Mouse (Mus musculus) gastrocnemius, postnatal 36 days (tissue): ENCODE data around the gene Zbtb25. TPM values are rescaled to one million over a fixed set of nuclear protein-coding genes. Genes with fewer than 3 reads are reported as not detected.

Source experiments
- DNase-seq, 2 experiments: peaks; one replicate each; pipeline ENCODE4 v3.0.0; 2022
- intact Hi-C: fragments of 180-260 bp; cut with DNase I; formaldehyde crosslinking; loops from one replicate; pipeline ENCODE4 v1.15.1; 2025
- long read RNA-seq, 2 experiments: library from polyadenylated mRNA; stranded (forward); transcript quantifications; one replicate each; pipeline ENCODE4 v2.0.0; 2021
- total RNA-seq, 2 experiments: library from RNA; stranded (reverse); gene quantifications; 2 replicates each; pipeline ENCODE4 v1.2.3; 2021

The Zbtb25 gene
- 1 to 10 TPM; 5.5 to 7.1 TPM for total RNA-seq
- long read RNA-seq, experiment 1, partial matches to known transcripts: 0 of 5 reads
- long read RNA-seq, experiment 1, other reads (novel, unspliced or antisense): 4 of 5 reads
- long read RNA-seq, experiment 2, partial matches to known transcripts: 0 of 12 reads
- long read RNA-seq, experiment 2, other reads (novel, unspliced or antisense): 8 of 12 reads

GRCm38 (mm10) chr12:76369206-76369977 is at the start of gene Zbtb25:
TSS of gene Zbtb25 (minus strand) at chr12:76369602.
- DNase-seq: peak; percentile 74 to 76
- intact Hi-C loops: no loop called here

GRCm38 (mm10) chr12:76418346-76418745 is 48.9 kb upstream of the Zbtb25 start:
- DNase-seq: no peak
- intact Hi-C loops: loop anchor here (5.0 kb wide), 1 partner anchor 49 kb away; no protein-coding TSS in a partner anchor

- intact Hi-C loops: loop anchor here (5.0 kb wide), 1 partner anchor 50 kb away; no protein-coding TSS in a partner anchor
- no peak for DNase-seq
These were observed 48.0 kb upstream of the Zbtb25 start, which contains the start of gene Ppp1r36 for GRCm38 (mm10) chr12:76417433-76417854. TSS of gene Ppp1r36 (plus strand) at chr12:76417538.

GRCm38 (mm10) chr12:76415383-76416010 is 46.1 kb upstream of the Zbtb25 start:
- no peak for DNase-seq
- intact Hi-C loops: loop anchor here (5.0 kb wide), 1 partner anchor 52 kb away; no protein-coding TSS in a partner anchor

GRCm38 (mm10) chr12:76409166-76409565 is 39.8 kb upstream of the Zbtb25 start:
- intact Hi-C loops: no loop called here
- DNase-seq: no peak

- no peak for DNase-seq
- intact Hi-C loops: no loop called here
These were observed 37.8 kb upstream of the Zbtb25 start for GRCm38 (mm10) chr12:76407184-76407583.

- intact Hi-C loops: loop anchor here (2.0 kb wide), 1 partner anchor 35 kb away; the partner anchor contains the start of gene Zbtb1
These were observed 36.6 kb upstream of the Zbtb25 start for GRCm38 (mm10) chr12:76405971-76406370.

GRCm38 (mm10) chr12:76405183-76405970 is 36.0 kb upstream of the Zbtb25 start:
- intact Hi-C loops: loop anchor here (2.0 kb wide), 1 partner anchor 35 kb away; the partner anchor contains the start of gene Zbtb1
- DNase-seq: peak in 1 of 2 experiments; percentile 29

More at GRCm38 (mm10) chr12:76405971-76406370, 36.6 kb upstream of the Zbtb25 start:
- DNase-seq: no peak

- DNase-seq: no peak
- intact Hi-C loops: loop anchor here (2.0 kb wide), 1 partner anchor 34 kb away; the partner anchor contains the start of gene Zbtb1
These were observed 35.4 kb upstream of the Zbtb25 start for GRCm38 (mm10) chr12:76404836-76405182.

- intact Hi-C loops: loop anchor here (2.0 kb wide), 1 partner anchor 33 kb away; the partner anchor contains the start of gene Zbtb1
- DNase-seq: peak; percentile 100
These were observed 34.6 kb upstream of the Zbtb25 start, which contains the start of gene Hspa2 for GRCm38 (mm10) chr12:76403886-76404537. TSS of gene Hspa2 (plus strand) at chr12:76404176.

- intact Hi-C loops: no loop called here
These were observed 33.8 kb upstream of the Zbtb25 start for GRCm38 (mm10) chr12:76402991-76403885.

GRCm38 (mm10) chr12:76401674-76402073 is 32.3 kb upstream of the Zbtb25 start:
- no peak for DNase-seq
- intact Hi-C loops: no loop called here

More at GRCm38 (mm10) chr12:76402991-76403885, 33.8 kb upstream of the Zbtb25 start:
- no peak for DNase-seq

- intact Hi-C loops: no loop called here
- DNase-seq: no peak
These were observed 27.9 kb upstream of the Zbtb25 start for GRCm38 (mm10) chr12:76397281-76397680.

- intact Hi-C loops: no loop called here
- no peak for DNase-seq
These were observed 23.6 kb upstream of the Zbtb25 start for GRCm38 (mm10) chr12:76392979-76393378.

GRCm38 (mm10) chr12:76391595-76392271 is 22.3 kb upstream of the Zbtb25 start:
- intact Hi-C loops: no loop called here
- DNase-seq: no peak

GRCm38 (mm10) chr12:76388794-76389193 is 19.4 kb upstream of the Zbtb25 start:
- DNase-seq: no peak
- intact Hi-C loops: no loop called here

- intact Hi-C loops: no loop called here
- DNase-seq: no peak
These were observed 15.9 kb upstream of the Zbtb25 start for GRCm38 (mm10) chr12:76385342-76385741.

GRCm38 (mm10) chr12:76380151-76380550 is 10.7 kb upstream of the Zbtb25 start:
- DNase-seq: no peak
- intact Hi-C loops: no loop called here
